Mouse (Mus musculus): ENCODE measurements at regions not wholly inside any gene's neighbourhood (a gene's known extent, or its start where the extent isn't known, plus 50 kb on each side); places are given as distances from the start of the nearest gene placed in this dataset.

DNA sequence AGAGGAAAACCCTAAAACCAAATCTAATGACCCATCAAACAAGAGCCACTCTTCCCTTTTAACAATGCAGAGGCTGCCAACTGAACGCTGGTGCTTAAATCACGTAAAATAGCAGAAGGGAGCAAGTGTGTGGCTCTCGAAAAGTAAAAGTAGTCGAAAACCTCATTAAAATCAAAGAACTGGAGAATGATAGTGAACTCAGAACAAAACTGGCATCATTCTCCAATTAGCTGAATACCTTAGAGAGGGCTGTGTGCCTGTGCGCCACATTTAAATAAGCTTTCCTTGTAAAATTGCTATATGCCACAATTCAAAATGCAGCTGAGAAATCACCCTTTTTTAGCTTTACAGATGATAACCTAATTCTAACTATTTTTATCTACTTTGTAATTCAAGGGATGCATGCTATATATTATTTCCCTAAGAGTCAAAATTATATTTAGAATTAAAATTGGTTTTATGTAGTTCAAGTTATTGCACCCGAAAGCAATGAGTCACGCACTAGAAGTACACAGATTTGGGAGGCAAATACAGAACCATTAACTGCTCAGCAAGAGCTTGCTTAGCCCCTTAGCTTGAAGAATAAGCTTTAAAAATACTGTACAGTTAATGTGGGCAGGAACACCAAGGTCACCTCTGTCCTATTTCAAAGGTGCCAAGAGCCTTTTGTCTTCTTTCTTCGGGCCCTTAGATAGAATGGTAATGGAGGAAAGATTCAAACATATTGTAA is 327.4 kb upstream of the Cited2 start:
- Histone ChIP-seq H3K4me3 (ENCODE audit: low read depth, low read length) (no peak overlapping the region), H3K9ac (no peak overlapping the region), H3K27me3 (ENCODE audit: insufficient read depth, low read length) (no peaks in the 10 kb centered on the region), H3K36me3 (ENCODE audit: insufficient read depth) (no peaks in the 10 kb centered on the region), H3K4me1 (ENCODE audit: insufficient read depth) (no peaks in the 10 kb centered on the region), H3K4me2 (ENCODE audit: low read depth) (no peak overlapping the region), H3K27ac (ENCODE audit: low read depth, low read length) (no peak overlapping the region), H3K9me3 (ENCODE audit: low read length) (no peaks in the 10 kb centered on the region; the same call in 1 of the 2 replicates)
- no peak for TF ChIP-seq CTCF (IDR thresholded peaks at IDR 0.05; ENCODE audit: low read depth)
- WGBS, result 39% methylated on average over 8 of the region's 8 CpGs
- ATAC-seq, result no peak
- peak; percentile 14 for DNase-seq

DNA sequence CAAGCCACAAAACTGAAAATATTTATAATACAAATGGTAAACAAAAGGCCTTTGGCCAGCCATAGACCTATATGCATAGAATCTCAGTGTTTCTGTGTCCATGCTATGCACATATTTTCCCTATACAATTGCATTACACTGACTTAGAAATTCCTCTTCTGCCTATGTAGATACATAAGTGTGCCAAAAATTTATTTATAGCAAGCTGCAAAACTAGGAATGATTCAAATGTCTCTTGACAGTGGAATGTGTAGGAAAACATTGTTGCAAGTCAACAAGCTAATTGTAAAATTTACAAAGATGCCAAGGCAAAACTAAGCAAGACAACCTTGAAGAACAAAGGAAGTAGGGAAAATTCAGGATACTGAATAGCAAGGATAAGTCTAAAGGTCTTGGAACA is 319.1 kb upstream of the Cited2 start:
- TF ChIP-seq CTCF (IDR thresholded peaks at IDR 0.05; ENCODE audit: low read depth), result no peak

DNA sequence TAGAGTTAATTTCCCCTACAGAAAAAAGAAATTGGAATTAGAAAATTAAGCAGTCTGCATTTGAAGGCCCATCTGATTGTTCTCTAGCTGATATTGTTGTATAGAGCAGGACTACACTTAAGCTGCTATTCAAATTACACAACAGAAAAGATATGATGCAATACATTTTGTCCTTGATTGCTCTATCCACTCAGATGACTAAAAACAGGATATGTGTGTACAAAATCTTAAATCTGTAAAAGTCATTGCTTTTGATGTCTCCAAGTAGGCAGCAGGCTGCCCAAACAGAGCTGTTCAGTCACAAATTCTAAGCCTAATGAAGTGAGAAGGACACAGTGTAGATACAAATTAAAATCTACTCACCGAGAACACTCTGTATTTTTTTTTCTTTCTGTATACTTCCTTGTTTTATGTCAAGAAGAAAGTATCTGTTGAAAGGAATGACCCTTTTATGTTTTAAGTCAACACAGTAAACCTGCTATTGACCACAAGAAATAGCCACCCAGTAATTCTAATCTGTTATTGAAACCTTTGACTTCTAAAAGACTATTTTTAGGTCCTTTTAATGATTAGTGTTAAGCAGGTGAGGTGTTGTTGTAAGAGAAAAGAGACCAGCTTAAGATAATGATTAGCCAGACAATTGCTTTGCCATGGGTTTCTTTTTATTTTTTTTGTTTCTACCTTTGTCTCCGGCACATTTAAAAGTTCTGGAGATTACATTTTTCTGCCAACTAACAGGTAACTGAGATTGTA is 315.0 kb upstream of the Cited2 start:
- 58% methylated on average over 2 of the region's 2 CpGs for WGBS
- ATAC-seq, result no peak

More for the DNA sequence above, 319.1 kb upstream of the Cited2 start:
- no peak overlapping the region for H3K4me2 ChIP-seq (ENCODE audit: low read depth)
- no peaks in the 10 kb centered on the region for H3K4me1 ChIP-seq (ENCODE audit: insufficient read depth)
- H3K27ac ChIP-seq (ENCODE audit: low read depth, low read length), result no peak overlapping the region
- H3K9ac ChIP-seq, result no peak overlapping the region
- H3K4me3 ChIP-seq (ENCODE audit: low read depth, low read length), result no peak overlapping the region
- ATAC-seq, result no peak
- H3K36me3 ChIP-seq (ENCODE audit: insufficient read depth), result no peaks in the 10 kb centered on the region
- H3K9me3 ChIP-seq (ENCODE audit: low read length), result no peaks in the 10 kb centered on the region
- no peaks in the 10 kb centered on the region for H3K27me3 ChIP-seq (ENCODE audit: insufficient read depth, low read length)
- DNase-seq, result peak; percentile 13

DNA sequence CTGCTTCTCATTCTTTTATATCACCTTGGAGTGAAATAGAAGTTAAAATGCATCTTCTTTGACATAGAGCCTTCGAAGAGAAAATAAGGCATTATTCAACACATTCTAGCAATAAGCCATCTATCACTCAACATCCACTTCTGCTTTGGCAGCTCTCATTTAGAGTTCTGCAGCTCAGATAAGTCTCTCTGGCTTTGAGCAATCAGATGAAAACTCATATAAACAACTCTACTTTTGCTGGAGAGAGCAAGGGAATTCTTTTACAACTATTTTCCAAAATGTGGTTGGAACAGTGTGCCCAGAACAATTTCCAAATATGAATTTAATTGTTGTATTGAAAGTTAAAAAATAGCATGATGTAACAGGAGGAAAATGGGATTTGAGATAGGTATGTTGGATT is 314.2 kb upstream of the Cited2 start:
- no peak overlapping the region for H3K9ac ChIP-seq
- DNase-seq (no peak), ATAC-seq (no peak)
- no peaks in the 10 kb centered on the region for H3K9me3 ChIP-seq (ENCODE audit: low read length)
- H3K4me3 ChIP-seq (ENCODE audit: low read depth, low read length), result no peak overlapping the region
- no peak overlapping the region for H3K27ac ChIP-seq (ENCODE audit: low read depth, low read length)
- TF ChIP-seq CTCF (IDR thresholded peaks at IDR 0.05; ENCODE audit: low read depth), result no peak
- WGBS, result 90% methylated on average over 1 of the region's 1 CpGs
- no peaks in the 10 kb centered on the region for H3K4me1 ChIP-seq (ENCODE audit: insufficient read depth)
- no peak overlapping the region for H3K4me2 ChIP-seq (ENCODE audit: low read depth)
- H3K36me3 ChIP-seq (ENCODE audit: insufficient read depth), result no peaks in the 10 kb centered on the region
- H3K27me3 ChIP-seq (ENCODE audit: insufficient read depth, low read length), result no peaks in the 10 kb centered on the region

More for the DNA sequence above, 315.0 kb upstream of the Cited2 start:
- H3K4me2 ChIP-seq (ENCODE audit: low read depth), result no peak overlapping the region
- no peak for DNase-seq
- no peak overlapping the region for H3K9ac ChIP-seq
- H3K9me3 ChIP-seq (ENCODE audit: low read length), result no peaks in the 10 kb centered on the region
- H3K4me3 ChIP-seq (ENCODE audit: low read depth, low read length), result no peak overlapping the region
- TF ChIP-seq CTCF (IDR thresholded peaks at IDR 0.05; ENCODE audit: low read depth), result no peak
- no peak overlapping the region for H3K27ac ChIP-seq (ENCODE audit: low read depth, low read length)
- H3K36me3 ChIP-seq (ENCODE audit: insufficient read depth), result no peaks in the 10 kb centered on the region
- H3K27me3 ChIP-seq (ENCODE audit: insufficient read depth, low read length), result no peaks in the 10 kb centered on the region
- no peaks in the 10 kb centered on the region for H3K4me1 ChIP-seq (ENCODE audit: insufficient read depth)

DNA sequence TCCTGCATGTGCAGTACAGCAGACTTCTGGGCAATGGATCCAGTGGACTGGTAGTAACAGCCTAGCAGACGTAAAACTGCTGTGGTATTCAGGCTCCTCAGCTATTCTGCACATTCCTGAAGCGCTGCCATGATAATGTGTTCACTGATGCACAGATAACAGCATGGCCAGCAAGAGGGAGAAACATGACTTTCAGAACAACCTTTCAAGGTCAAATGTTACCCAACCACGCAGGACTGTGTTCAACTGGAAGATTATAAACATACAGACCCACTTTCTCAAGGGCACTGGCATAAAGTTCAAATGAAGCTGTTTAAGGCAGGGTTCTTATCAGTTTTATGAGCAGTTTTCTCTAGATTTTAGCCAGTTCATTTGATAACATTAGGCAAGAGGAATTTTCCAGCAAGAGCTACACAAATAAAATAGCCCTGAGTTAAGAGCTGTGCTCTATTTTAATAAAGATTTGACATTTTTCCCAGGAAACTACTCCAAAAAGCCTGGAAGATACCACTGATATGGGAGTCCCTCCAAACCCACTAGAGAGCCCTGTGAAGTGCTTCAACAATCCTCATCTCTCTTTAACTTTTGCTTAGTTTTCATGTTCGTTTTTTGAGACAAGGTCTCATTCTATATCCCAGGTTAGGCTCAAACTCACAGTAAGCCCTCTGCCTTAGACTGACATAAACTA is 311.6 kb upstream of the Cited2 start:
- Histone ChIP-seq H3K27me3 (ENCODE audit: insufficient read depth, low read length) (no peaks in the 10 kb centered on the region), H3K4me1 (ENCODE audit: insufficient read depth) (no peaks in the 10 kb centered on the region), H3K4me3 (ENCODE audit: low read depth, low read length) (no peak overlapping the region), H3K9ac (no peak overlapping the region), H3K36me3 (ENCODE audit: insufficient read depth) (no peaks in the 10 kb centered on the region), H3K27ac (ENCODE audit: low read depth, low read length) (no peak overlapping the region), H3K4me2 (ENCODE audit: low read depth) (no peak overlapping the region), H3K9me3 (ENCODE audit: low read length) (no peaks in the 10 kb centered on the region)
- no peak for ATAC-seq
- WGBS, result 43% methylated on average over 4 of the region's 4 CpGs
- no peak for DNase-seq
- TF ChIP-seq CTCF (IDR thresholded peaks at IDR 0.05; ENCODE audit: low read depth), result no peak

DNA sequence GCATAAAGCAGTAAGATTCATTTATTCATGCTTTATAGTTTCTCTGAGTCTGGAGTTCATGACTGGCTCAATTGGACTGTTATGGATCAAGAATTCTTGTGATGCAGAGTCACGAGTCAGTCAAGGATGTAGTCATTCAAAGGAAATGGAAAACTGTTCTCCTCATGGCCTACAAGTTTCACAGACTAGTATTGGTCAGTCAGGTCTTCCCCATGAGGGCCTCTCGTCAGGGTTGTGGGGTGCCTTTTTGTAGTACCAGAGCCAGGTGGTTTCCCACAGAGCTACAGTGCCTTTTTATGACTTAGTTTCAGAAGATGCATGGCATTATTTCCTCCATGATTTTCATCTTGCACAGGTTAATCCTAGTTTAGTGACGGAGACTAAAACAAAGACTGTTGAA is 307.9 kb upstream of the Cited2 start:
- no peak overlapping the region for H3K27ac ChIP-seq (ENCODE audit: low read depth, low read length)
- no peak overlapping the region for H3K4me3 ChIP-seq (ENCODE audit: low read depth, low read length)
- no peaks in the 10 kb centered on the region for H3K36me3 ChIP-seq (ENCODE audit: insufficient read depth)
- no peak for TF ChIP-seq CTCF (IDR thresholded peaks at IDR 0.05; ENCODE audit: low read depth)
- DNase-seq, result no peak
- H3K4me1 ChIP-seq (ENCODE audit: insufficient read depth), result no peaks in the 10 kb centered on the region
- WGBS, result 91% methylated on average over 3 of the region's 3 CpGs
- no peaks in the 10 kb centered on the region for H3K27me3 ChIP-seq (ENCODE audit: insufficient read depth, low read length)
- H3K9me3 ChIP-seq (ENCODE audit: low read length), result no peaks in the 10 kb centered on the region
- H3K9ac ChIP-seq, result no peak overlapping the region
- H3K4me2 ChIP-seq (ENCODE audit: low read depth), result no peak overlapping the region
- ATAC-seq, result no peak

DNA sequence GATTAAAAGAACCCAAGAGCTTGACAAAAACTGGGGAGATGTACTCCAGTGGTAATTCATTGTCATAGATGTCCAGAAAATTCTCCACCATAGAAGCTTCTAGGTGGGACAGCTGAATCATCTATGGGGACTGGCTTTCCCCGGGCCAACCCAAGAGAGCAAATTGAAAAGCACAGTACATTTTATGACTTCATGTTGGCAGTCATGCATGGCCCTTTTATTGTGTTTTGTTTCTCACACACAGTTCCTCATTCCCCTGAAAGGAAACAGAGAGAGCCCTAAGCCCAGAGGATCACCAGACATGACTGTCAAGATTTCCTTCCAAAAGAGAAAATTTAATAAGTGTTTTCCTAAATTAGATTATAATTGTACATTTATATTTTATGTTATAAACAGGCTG is 306.9 kb upstream of the Cited2 start:
- Histone ChIP-seq H3K27me3 (ENCODE audit: insufficient read depth, low read length) (no peaks in the 10 kb centered on the region), H3K36me3 (ENCODE audit: insufficient read depth) (no peaks in the 10 kb centered on the region), H3K9me3 (ENCODE audit: low read length) (no peaks in the 10 kb centered on the region), H3K9ac (no peak overlapping the region), H3K4me2 (ENCODE audit: low read depth) (no peak overlapping the region), H3K27ac (ENCODE audit: low read depth, low read length) (no peak overlapping the region), H3K4me1 (ENCODE audit: insufficient read depth) (no peaks in the 10 kb centered on the region), H3K4me3 (ENCODE audit: low read depth, low read length) (no peak overlapping the region)
- DNase-seq (no peak), ATAC-seq (no peak)
- TF ChIP-seq CTCF (IDR thresholded peaks at IDR 0.05; ENCODE audit: low read depth), result no peak
- 93% methylated on average over 1 of the region's 1 CpGs for WGBS

Data from forebrain, postnatal 0 days (tissue).